Mouse (Mus musculus) G1E (cell line): Measurements from ENCODE around the gene Megf6.

ENCODE experiments used
- CTCF ChIP-seq: IDR thresholded peaks from 2 replicates; pipeline ENCODE4 v1.5.1; 2012; ENCODE audit warnings: low read depth, low read length, inconsistent platforms, mixed read lengths
- GATA1 ChIP-seq: IDR thresholded peaks from 2 replicates; pipeline ENCODE4 v1.6.1; 2012; ENCODE audit warnings: borderline replicate concordance, low read length, inconsistent platforms, mixed read lengths
- GATA2 ChIP-seq: IDR thresholded peaks from 2 replicates; pipeline ENCODE4 v1.6.1; 2012; ENCODE audit warnings: low read depth, low read length, inconsistent platforms, borderline replicate concordance
- POLR2AphosphoS5 ChIP-seq: IDR thresholded peaks from 2 replicates; pipeline ENCODE4 v1.6.1; 2012; ENCODE audit warnings: low read depth, low read length, inconsistent platforms; ENCODE audit not compliant: insufficient replicate concordance
- TAL1 ChIP-seq: conservative IDR thresholded peaks from 2 replicates; pipeline ENCODE4 v1.6.1; 2012; ENCODE audit warnings: low read depth, low read length, inconsistent platforms, mixed read lengths

GRCm38 (mm10) chr4:154313622-154313967 is 143.1 kb downstream of the Megf6 start:
- no peak for TF ChIP-seq CTCF
- TF ChIP-seq GATA2: no peak
- TF ChIP-seq TAL1: no peak
- no peak for TF ChIP-seq GATA1
- TF ChIP-seq POLR2AphosphoS5: no peak
